ENCODE assay signal across 22 mouse cellular contexts in genomic region chr4:5059290-5059955, GRCm38 (mm10).
DNase-seq lines count a peak whose midpoint lies in the region; ATAC-seq and TF ChIP-seq lines count a peak whose summit lies in the region.
"Had no signal": no experiment of that assay in that cellular context is flagged by ENCODE, and none has a peak within 500 bp of the region (broad histone marks: within the 10 kb centered on the region; RNA-seq: fewer than 3 reads in every experiment).

No protein-coding gene starts in this region.

- no peak for DNase-seq in forebrain, embryonic 11.5 days (ENCODE audit: low spot score)
- DNase-seq in Muller cell, postnatal 12 days (ENCODE audit: inconsistent ontology term): peak; percentile 82
- DNase-seq in brain, embryonic 14.5 days (ENCODE audit: low read depth): peak; percentile 57
- no peak for DNase-seq in thymus, postnatal 25 days
- no peak for DNase-seq in stomach, postnatal 0 days (ENCODE audit: low spot score)
- no peak for DNase-seq in gastrocnemius, postnatal 25 days
- DNase-seq: adrenal gland, postnatal 36 days; cerebellum, adult 11-12 months; cerebellum, postnatal 10 days; kidney, adult 9 months; kidney, postnatal 14 days; left cerebral cortex, postnatal 4 days; lung, postnatal 36 days; right cerebral cortex, postnatal 25 days had no signal

- ATAC-seq in forebrain, embryonic 13.5 days: peak; percentile 62; the same call in 1 of the 2 replicates
- no peak for ATAC-seq in forebrain, embryonic 11.5 days (replicated peaks; ENCODE audit: low FRiP score)
- ATAC-seq in hindbrain, embryonic 13.5 days (ENCODE audit: low FRiP score): peak; percentile 52; the same call in 1 of the 2 replicates
- ATAC-seq in stomach, postnatal 0 days (ENCODE audit: low FRiP score, low TSS enrichment): no peak
- ATAC-seq: intestine, embryonic 15.5 days had no signal

- no peaks in the 10 kb centered on the region for H3K27me3 ChIP-seq in forebrain, embryonic 13.5 days
- no peaks in the 10 kb centered on the region for H3K27me3 ChIP-seq in forebrain, embryonic 11.5 days (ENCODE audit: control insufficient read depth, insufficient read depth, low read length)
- H3K27me3 ChIP-seq in hindbrain, embryonic 13.5 days: no peaks in the 10 kb centered on the region
- no peaks in the 10 kb centered on the region for H3K27me3 ChIP-seq in stomach, postnatal 0 days (ENCODE audit: control insufficient read depth, insufficient read depth, low read length)
- H3K27me3 ChIP-seq: embryonic facial prominence, embryonic 13.5 days; intestine, embryonic 15.5 days; limb, embryonic 15.5 days; liver, embryonic 15.5 days; lung, embryonic 15.5 days had no signal

- 12% methylated on average over 2 of the region's 2 CpGs for WGBS in forebrain, embryonic 13.5 days
- 33% methylated on average over 2 of the region's 2 CpGs for WGBS in forebrain, embryonic 11.5 days
- WGBS in hindbrain, embryonic 13.5 days: 23% methylated on average over 2 of the region's 2 CpGs
- WGBS in stomach, postnatal 0 days: 68% methylated on average over 2 of the region's 2 CpGs

- no peak overlapping the region for H3K9ac ChIP-seq in forebrain, embryonic 13.5 days
- no peak overlapping the region for H3K9ac ChIP-seq in forebrain, embryonic 11.5 days (ENCODE audit: low read length)
- no peak overlapping the region for H3K9ac ChIP-seq in hindbrain, embryonic 13.5 days
- no peak overlapping the region for H3K9ac ChIP-seq in stomach, postnatal 0 days (ENCODE audit: low read length)
- H3K9ac ChIP-seq: embryonic facial prominence, embryonic 13.5 days; intestine, embryonic 15.5 days; limb, embryonic 15.5 days; liver, embryonic 15.5 days; lung, embryonic 15.5 days had no signal

- no peak for TF ChIP-seq EP300 in stomach, postnatal 0 days (optimal IDR thresholded peaks at IDR 0.05)

- H3K36me3 ChIP-seq in forebrain, embryonic 13.5 days (ENCODE audit: poor library complexity, severe bottlenecking): no peaks in the 10 kb centered on the region
- H3K36me3 ChIP-seq in forebrain, embryonic 11.5 days (ENCODE audit: control insufficient read depth, insufficient read depth, low read length): no peaks in the 10 kb centered on the region
- H3K36me3 ChIP-seq in hindbrain, embryonic 13.5 days: no peaks in the 10 kb centered on the region
- H3K36me3 ChIP-seq in stomach, postnatal 0 days (ENCODE audit: control insufficient read depth, insufficient read depth, low read length): no peaks in the 10 kb centered on the region
- H3K36me3 ChIP-seq: embryonic facial prominence, embryonic 13.5 days; heart, embryonic 10.5 days; intestine, embryonic 15.5 days; limb, embryonic 15.5 days; liver, embryonic 15.5 days; lung, embryonic 15.5 days had no signal

- no peak overlapping the region for H3K4me2 ChIP-seq in forebrain, embryonic 13.5 days
- no peak overlapping the region for H3K4me2 ChIP-seq in forebrain, embryonic 11.5 days (ENCODE audit: low read depth, low read length, severe bottlenecking)
- H3K4me2 ChIP-seq in hindbrain, embryonic 13.5 days: no peak overlapping the region
- H3K4me2 ChIP-seq in stomach, postnatal 0 days (replicated peaks; ENCODE audit: low read depth): no peak overlapping the region
- H3K4me2 ChIP-seq: embryonic facial prominence, embryonic 13.5 days; intestine, embryonic 15.5 days; limb, embryonic 15.5 days; liver, embryonic 15.5 days; lung, embryonic 15.5 days had no signal

- H3K27ac ChIP-seq in forebrain, embryonic 13.5 days: no peak overlapping the region
- no peak overlapping the region for H3K27ac ChIP-seq in forebrain, embryonic 11.5 days (ENCODE audit: low read depth, low read length)
- no peak overlapping the region for H3K27ac ChIP-seq in hindbrain, embryonic 13.5 days
- no peak overlapping the region for H3K27ac ChIP-seq in stomach, postnatal 0 days (replicated peaks)
- H3K27ac ChIP-seq: embryonic facial prominence, embryonic 13.5 days; heart, embryonic 10.5 days; intestine, embryonic 15.5 days; limb, embryonic 15.5 days; liver, embryonic 15.5 days; lung, embryonic 15.5 days had no signal

- no peak for TF ChIP-seq CTCF in brain, embryonic 14.5 days (IDR thresholded peaks at IDR 0.05; ENCODE audit: borderline replicate concordance, extremely low read depth, insufficient read depth, insufficient read length)
- no peak for TF ChIP-seq CTCF in stomach, postnatal 0 days (IDR thresholded peaks at IDR 0.05; ENCODE audit: low read depth)

- H3K9me3 ChIP-seq in forebrain, embryonic 13.5 days (replicated peaks): no peaks in the 10 kb centered on the region
- no peaks in the 10 kb centered on the region for H3K9me3 ChIP-seq in forebrain, embryonic 11.5 days (ENCODE audit: control insufficient read depth, low read length)
- H3K9me3 ChIP-seq in hindbrain, embryonic 13.5 days: no peaks in the 10 kb centered on the region
- H3K9me3 ChIP-seq in stomach, postnatal 0 days (ENCODE audit: control insufficient read depth, low read length): no peaks in the 10 kb centered on the region
- H3K9me3 ChIP-seq: embryonic facial prominence, embryonic 13.5 days; heart, embryonic 10.5 days; intestine, embryonic 15.5 days; limb, embryonic 15.5 days; liver, embryonic 15.5 days; lung, embryonic 15.5 days had no signal

- no peak overlapping the region for H3K4me3 ChIP-seq in forebrain, embryonic 13.5 days
- no peak overlapping the region for H3K4me3 ChIP-seq in forebrain, embryonic 11.5 days (ENCODE audit: low read depth, low read length)
- H3K4me3 ChIP-seq in hindbrain, embryonic 13.5 days: no peak overlapping the region
- H3K4me3 ChIP-seq in stomach, postnatal 0 days (ENCODE audit: low read depth, low read length): no peak overlapping the region
- H3K4me3 ChIP-seq: embryonic facial prominence, embryonic 13.5 days; heart, embryonic 10.5 days; intestine, embryonic 15.5 days; limb, embryonic 15.5 days; liver, embryonic 15.5 days; lung, embryonic 15.5 days had no signal

- H3K4me1 ChIP-seq in forebrain, embryonic 13.5 days: no peaks in the 10 kb centered on the region
- H3K4me1 ChIP-seq in forebrain, embryonic 11.5 days (replicated peaks; ENCODE audit: control insufficient read depth, insufficient read depth, low read length): no peaks in the 10 kb centered on the region; the same call in 1 of the 2 replicates
- no peaks in the 10 kb centered on the region for H3K4me1 ChIP-seq in hindbrain, embryonic 13.5 days (replicated peaks)
- H3K4me1 ChIP-seq in stomach, postnatal 0 days (replicated peaks; ENCODE audit: control insufficient read depth, insufficient read depth): no peaks in the 10 kb centered on the region
- H3K4me1 ChIP-seq: embryonic facial prominence, embryonic 13.5 days; heart, embryonic 10.5 days; intestine, embryonic 15.5 days; limb, embryonic 15.5 days; liver, embryonic 15.5 days; lung, embryonic 15.5 days had no signal

- no peak for TF ChIP-seq POLR2A in brain, embryonic 14.5 days (IDR thresholded peaks at IDR 0.05; ENCODE audit: borderline replicate concordance, extremely low read depth, insufficient read depth, insufficient read length, poor library complexity, severe bottlenecking)

Comparison
In these comparisons a context has a peak if more than half of its experiments do, and no peak if none do; other contexts are left out.
1. ATAC-seq: peak in forebrain, embryonic 13.5 days (single experiment) and hindbrain, embryonic 13.5 days (single experiment); none in forebrain, embryonic 11.5 days (single experiment) and stomach, postnatal 0 days (single experiment).
2. DNase-seq: peak in Muller cell, postnatal 12 days (single experiment) and brain, embryonic 14.5 days (single experiment); none in forebrain, embryonic 11.5 days (single experiment), thymus, postnatal 25 days (single experiment), stomach, postnatal 0 days (single experiment) and gastrocnemius, postnatal 25 days (single experiment).